Mouse (Mus musculus): ENCODE results near the gene Setd7. TPM values are rescaled to one million over a fixed set of nuclear protein-coding genes. Genes with fewer than 3 reads are reported as not detected.

Setd7 gene
- polyA plus RNA-seq, 1 experiment from 2014 or later = 3.0 TPM

DNA sequence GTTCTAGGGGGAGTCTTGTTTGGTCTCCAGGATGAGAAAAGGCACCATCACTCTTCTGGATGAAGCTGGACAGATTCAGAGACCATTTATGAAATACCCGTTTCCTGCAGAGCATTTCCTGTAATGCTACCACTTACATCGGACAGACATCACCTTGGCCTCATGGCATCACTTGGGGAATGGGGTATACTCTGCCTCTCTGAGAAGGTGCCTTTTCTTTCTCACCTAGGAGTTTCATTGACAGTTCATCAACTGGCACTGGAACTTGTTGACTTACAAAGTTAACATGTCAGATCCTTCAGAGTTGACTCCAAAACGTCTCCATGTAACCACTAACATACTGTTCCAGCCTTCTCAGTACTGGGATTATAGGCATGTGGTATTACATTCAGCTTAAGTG is 77.9 kb downstream of the Setd7 start:
- WGBS = 67% methylated on average over 3 of the region's 3 CpGs
- peaks cover 25% of the 10 kb centered on the region for H3K4me1 ChIP-seq
- H3K36me3 ChIP-seq = peaks cover 4% of the 10 kb centered on the region; the same call in 1 of the 2 replicates
- no peak for ATAC-seq (replicated peaks; ENCODE audit: low FRiP score)
- peak overlapping the region; percentile 84 for H3K9ac ChIP-seq
- H3K9me3 ChIP-seq (replicated peaks) = no peaks in the 10 kb centered on the region
- peak overlapping the region; percentile 97 for H3K27ac ChIP-seq
- H3K27me3 ChIP-seq = no peaks in the 10 kb centered on the region
- peak overlapping the region; percentile 93 for H3K4me3 ChIP-seq (replicated peaks)
- H3K4me2 ChIP-seq = peak overlapping the region; percentile 85

DNA sequence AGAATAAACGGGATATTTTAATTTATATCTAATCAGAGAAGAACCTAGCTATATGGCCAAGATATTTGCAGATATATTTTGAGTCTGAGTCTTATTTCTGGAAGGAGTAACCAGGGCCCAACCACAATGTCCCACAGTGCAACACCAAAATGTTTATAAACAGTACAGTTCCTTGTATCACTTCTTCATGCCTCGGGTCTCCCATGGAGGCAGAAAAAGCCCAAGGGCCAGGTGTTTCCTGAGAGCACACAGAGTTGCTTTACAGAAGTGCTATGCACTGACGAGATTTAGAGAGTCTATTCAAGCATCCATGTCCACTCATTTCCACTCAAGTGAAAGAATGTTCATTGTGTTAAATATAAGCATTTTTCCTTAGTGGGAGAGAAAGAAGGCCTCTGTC is 78.8 kb downstream of the Setd7 start:
- H3K9me3 ChIP-seq (replicated peaks) = no peaks in the 10 kb centered on the region
- WGBS = 59% methylated on average over 3 of the region's 3 CpGs
- peaks cover 4% of the 10 kb centered on the region; the same call in 1 of the 2 replicates for H3K36me3 ChIP-seq
- no peak for ATAC-seq (replicated peaks; ENCODE audit: low FRiP score)
- H3K27ac ChIP-seq = no peak overlapping the region
- no peak overlapping the region for H3K9ac ChIP-seq
- H3K27me3 ChIP-seq = no peaks in the 10 kb centered on the region
- H3K4me3 ChIP-seq (replicated peaks) = no peak overlapping the region
- H3K4me2 ChIP-seq = no peak overlapping the region
- peaks cover 25% of the 10 kb centered on the region for H3K4me1 ChIP-seq

DNA sequence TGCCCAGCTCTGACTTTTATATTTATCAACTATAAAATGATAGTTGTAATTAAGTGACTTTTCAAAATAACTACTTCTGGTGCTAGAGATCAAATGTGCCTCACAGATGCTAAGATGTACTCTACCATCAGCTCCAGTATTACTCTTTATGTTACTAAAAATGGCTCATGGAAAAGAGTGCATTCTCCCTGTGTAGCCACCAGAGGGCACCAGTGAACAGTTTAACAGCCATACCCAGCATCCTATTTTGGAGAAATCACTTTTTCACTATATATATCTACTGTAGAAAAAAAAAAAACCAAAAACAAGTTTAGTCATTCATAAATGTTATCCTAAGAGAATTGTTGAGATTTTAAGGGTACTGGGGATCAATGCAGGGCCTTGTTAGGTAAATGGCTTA is 79.6 kb downstream of the Setd7 start:
- ATAC-seq (replicated peaks; ENCODE audit: low FRiP score) = no peak
- no peak overlapping the region for H3K9ac ChIP-seq
- peaks cover 20% of the 10 kb centered on the region for H3K4me1 ChIP-seq

DNA sequence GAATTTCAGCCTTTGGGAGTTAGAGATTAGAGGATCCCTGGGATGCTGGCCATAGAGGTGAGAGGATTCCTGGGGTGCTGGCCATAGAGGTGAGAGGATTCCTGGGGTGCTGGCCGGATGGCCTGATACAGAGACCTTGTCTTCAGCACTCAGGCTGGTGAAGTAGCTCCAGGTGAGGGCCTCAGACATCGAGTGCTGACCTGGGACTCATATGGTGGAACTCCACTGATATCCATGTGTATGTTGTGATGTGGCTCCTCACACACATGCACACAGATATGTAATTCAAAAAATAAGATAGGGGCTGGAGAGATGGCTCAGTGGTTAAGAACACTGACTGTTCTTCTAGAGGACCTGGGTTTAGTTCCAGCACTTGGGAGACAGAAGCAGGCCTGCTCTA is 80.8 kb downstream of the Setd7 start:
- no peaks in the 10 kb centered on the region for H3K27me3 ChIP-seq
- H3K4me3 ChIP-seq (replicated peaks) = no peak overlapping the region
- no peak for ATAC-seq (replicated peaks; ENCODE audit: low FRiP score)
- peaks cover 10% of the 10 kb centered on the region for H3K4me1 ChIP-seq
- no peak overlapping the region for H3K27ac ChIP-seq
- no peak overlapping the region for H3K4me2 ChIP-seq
- H3K36me3 ChIP-seq = peaks cover 11% of the 10 kb centered on the region; the same call in 1 of the 2 replicates
- no peaks in the 10 kb centered on the region for H3K9me3 ChIP-seq (replicated peaks)
- H3K9ac ChIP-seq = no peak overlapping the region
- WGBS = 48% methylated on average over 2 of the region's 2 CpGs

More for the DNA sequence above, 79.6 kb downstream of the Setd7 start:
- Histone ChIP-seq H3K27me3 (no peaks in the 10 kb centered on the region), H3K4me3 (replicated peaks) (no peak overlapping the region), H3K36me3 (peaks cover under 1% of the 10 kb centered on the region; the same call in 1 of the 2 replicates), H3K9me3 (replicated peaks) (no peaks in the 10 kb centered on the region), H3K4me2 (no peak overlapping the region), H3K27ac (no peak overlapping the region)

DNA sequence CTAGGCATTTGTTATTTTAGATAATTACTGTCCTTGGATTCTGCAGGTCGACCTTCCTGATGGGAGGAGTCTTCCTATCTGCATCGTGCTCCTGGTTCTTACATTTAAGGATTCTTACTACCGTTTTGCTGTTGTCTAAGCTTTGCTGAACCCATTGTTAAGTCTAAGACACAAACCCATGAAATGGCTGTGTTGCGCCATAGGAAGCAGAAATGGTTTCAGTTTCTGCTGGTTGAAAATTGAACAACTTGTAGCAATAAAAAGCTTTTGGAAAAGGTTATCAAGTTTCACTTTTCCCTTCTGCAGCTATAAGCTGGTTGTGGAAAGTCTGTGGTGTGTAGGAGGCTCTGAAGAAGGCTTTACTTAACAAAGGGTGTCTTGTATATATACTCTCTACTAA is 85.0 kb downstream of the Setd7 start:
- WGBS = 78% methylated on average over 4 of the region's 4 CpGs
- Histone ChIP-seq H3K4me3 (replicated peaks) (no peak overlapping the region), H3K36me3 (peaks cover 51% of the 10 kb centered on the region), H3K9me3 (replicated peaks) (no peaks in the 10 kb centered on the region), H3K27me3 (no peaks in the 10 kb centered on the region), H3K4me1 (no peaks in the 10 kb centered on the region), H3K4me2 (no peak overlapping the region), H3K9ac (no peak overlapping the region), H3K27ac (no peak overlapping the region)
- ATAC-seq (replicated peaks; ENCODE audit: low FRiP score) = no peak

DNA sequence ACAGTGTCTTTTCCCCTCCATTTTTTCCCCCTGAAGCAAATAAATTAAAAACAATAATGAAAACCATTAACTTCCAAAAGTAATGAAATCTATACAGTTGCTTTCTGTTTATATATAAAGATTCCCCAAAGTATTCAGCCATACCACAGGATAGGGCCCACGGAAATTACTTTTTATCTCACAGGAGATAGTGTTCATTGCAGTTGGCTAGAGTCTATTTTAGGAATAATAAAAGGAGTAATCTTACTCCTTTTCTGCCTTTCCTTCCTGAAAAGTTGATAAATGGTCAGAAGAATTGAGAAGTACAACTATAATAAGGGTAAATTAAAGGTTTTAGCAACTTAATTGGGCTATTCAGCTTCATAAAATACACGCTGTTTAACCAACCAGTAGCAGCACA is 92.1 kb downstream of the Setd7 start:
- H3K36me3 ChIP-seq = peaks cover 88% of the 10 kb centered on the region
- no peaks in the 10 kb centered on the region for H3K4me1 ChIP-seq
- no peak for ATAC-seq (replicated peaks; ENCODE audit: low FRiP score)
- 86% methylated on average over 2 of the region's 2 CpGs for WGBS
- no peak overlapping the region for H3K27ac ChIP-seq
- no peaks in the 10 kb centered on the region for H3K27me3 ChIP-seq
- no peak overlapping the region for H3K4me2 ChIP-seq
- H3K9ac ChIP-seq = no peak overlapping the region
- no peak overlapping the region for H3K4me3 ChIP-seq (replicated peaks)
- H3K9me3 ChIP-seq (replicated peaks) = no peaks in the 10 kb centered on the region

Other genes with a start within 250 kb of the Setd7 start
- gene Elf2, start 220.2 kb downstream of the Setd7 start, polyA plus RNA-seq (2015; fragmentation: Nextera tagmentation; extraction: Ambion mirVana) = 58.2 and 73.7 TPM in 2 replicates
- gene Mgarp, start 164.1 kb downstream of the Setd7 start, polyA plus RNA-seq (2015; fragmentation: Nextera tagmentation; extraction: Ambion mirVana) = 5.3 and 11.4 TPM in 2 replicates
- 771 and 842 TPM in 2 replicates for gene Ndufc1, start 151.9 kb downstream of the Setd7 start, polyA plus RNA-seq (2015; fragmentation: Nextera tagmentation; extraction: Ambion mirVana)
- gene Naa15, start 145.7 kb downstream of the Setd7 start, polyA plus RNA-seq (2015; fragmentation: Nextera tagmentation; extraction: Ambion mirVana) = 52.3 and 54.6 TPM in 2 replicates
- gene Rab33b, start 77.0 kb downstream of the Setd7 start, polyA plus RNA-seq (2015; fragmentation: Nextera tagmentation; extraction: Ambion mirVana) = 20.0 and 20.1 TPM in 2 replicates
- gene Mgst2, start 99.5 kb upstream of the Setd7 start, polyA plus RNA-seq (2015; fragmentation: Nextera tagmentation; extraction: Ambion mirVana) = 1.6 and 3.5 TPM in 2 replicates

All from kidney, embryonic 15.5 days (tissue).